Mouse (Mus musculus) bone marrow, adult 2 months (tissue): ENCODE results near the gene Mpped1. TPM values are rescaled to one million over a fixed set of nuclear protein-coding genes. Genes with fewer than 3 reads are reported as not detected.

ENCODE experiments used
- H3K27ac ChIP-seq: fragments of 200-500 bp; 2 replicates; pipeline ENCODE4 v1.5.1; 2012; ENCODE audit warnings: low read depth, mild to moderate bottlenecking, control low read depth, inconsistent platforms, low read length; ENCODE audit not compliant: control insufficient read depth, poor library complexity, insufficient read depth
- H3K4me1 ChIP-seq: fragments of 200-500 bp; 2 replicates; pipeline ENCODE4 v1.6.1; 2011; ENCODE audit warnings: low read length; ENCODE audit not compliant: control insufficient read depth, insufficient read depth
- H3K4me3 ChIP-seq: fragments of 200-500 bp; replicated peaks from 2 replicates; pipeline ENCODE3; 2011; ENCODE audit warnings: mild to moderate bottlenecking, low read depth, low read length, control low read depth; ENCODE audit not compliant: control insufficient read depth
- CTCF ChIP-seq: fragments of 200-500 bp; IDR thresholded peaks from 2 replicates; pipeline ENCODE4 v1.5.1; 2011; ENCODE audit warnings: low read length, control low read depth; ENCODE audit not compliant: control insufficient read depth, insufficient read depth
- POLR2A ChIP-seq: fragments of 200-500 bp; IDR thresholded peaks from 2 replicates; pipeline ENCODE4 v1.6.1; 2011; ENCODE audit warnings: low read depth, mild to moderate bottlenecking, control low read depth, low read length, borderline replicate concordance; ENCODE audit not compliant: control insufficient read depth
- WGBS: fragments of 180-500 bp; shearing (Covaris S2); methylation state at CpG from one replicate; pipeline ENCODE4 v1.1.7; 2018; 5-methylcytosine and 5-hydroxymethylcytosine counted together
- polyA plus RNA-seq: library from polyadenylated mRNA; stranded (reverse); fragments of >200 nt; gene quantifications from 2 replicates; pipeline ENCODE4 v1.2.4, GENCODE M21; 2011; ENCODE audit warnings: low replicate concordance; ENCODE audit not compliant: missing spikeins, insufficient read depth, insufficient read length

Mpped1 gene
- polyA plus RNA-seq, 1 experiment, result not detected

- TF ChIP-seq POLR2A (no peak), CTCF (no peak)
- no peak overlapping the region for H3K4me3 ChIP-seq
- 81% methylated on average over 8 of the region's 8 CpGs for WGBS
- no peak overlapping the region for H3K27ac ChIP-seq
- no peaks in the 10 kb centered on the region for H3K4me1 ChIP-seq
Measured at GRCm38 (mm10) chr15:83828011-83828410, 48.7 kb downstream of the Mpped1 start.

GRCm38 (mm10) chr15:83829226-83829625 lies 50.0 kb downstream of the Mpped1 start:
- Histone ChIP-seq H3K4me1 (no peaks in the 10 kb centered on the region), H3K4me3 (no peak overlapping the region), H3K27ac (no peak overlapping the region)
- WGBS, result 68% methylated on average over 13 of the region's 13 CpGs
- TF ChIP-seq CTCF, result no peak
- no peak for TF ChIP-seq POLR2A

GRCm38 (mm10) chr15:83832265-83832664 lies 53.0 kb downstream of the Mpped1 start:
- TF ChIP-seq POLR2A, result no peak
- no peak for TF ChIP-seq CTCF
- H3K27ac ChIP-seq, result no peak overlapping the region
- WGBS, result 61% methylated on average over 6 of the region's 6 CpGs
- no peak overlapping the region for H3K4me3 ChIP-seq
- H3K4me1 ChIP-seq, result no peaks in the 10 kb centered on the region

GRCm38 (mm10) chr15:83840950-83841719 lies 61.9 kb downstream of the Mpped1 start:
- WGBS, result 68% methylated on average over 10 of the region's 10 CpGs
- no peak overlapping the region for H3K4me3 ChIP-seq
- TF ChIP-seq CTCF (no peak), POLR2A (no peak)
- H3K4me1 ChIP-seq, result no peaks in the 10 kb centered on the region
- no peak overlapping the region for H3K27ac ChIP-seq

GRCm38 (mm10) chr15:83842419-83842818 lies 63.2 kb downstream of the Mpped1 start:
- TF ChIP-seq CTCF, result no peak
- no peak for TF ChIP-seq POLR2A
- Histone ChIP-seq H3K27ac (no peak overlapping the region), H3K4me1 (no peaks in the 10 kb centered on the region), H3K4me3 (no peak overlapping the region)
- WGBS, result 77% methylated on average over 12 of the region's 12 CpGs

- 58% methylated on average over 22 of the region's 22 CpGs for WGBS
- no peak overlapping the region for H3K4me3 ChIP-seq
- H3K27ac ChIP-seq, result no peak overlapping the region
- no peak for TF ChIP-seq CTCF
- TF ChIP-seq POLR2A, result no peak
- no peaks in the 10 kb centered on the region for H3K4me1 ChIP-seq
Measured at GRCm38 (mm10) chr15:83842915-83843789, 63.9 kb downstream of the Mpped1 start.

GRCm38 (mm10) chr15:83845734-83846133 lies 66.5 kb downstream of the Mpped1 start:
- Histone ChIP-seq H3K27ac (no peak overlapping the region), H3K4me3 (no peak overlapping the region), H3K4me1 (no peaks in the 10 kb centered on the region)
- TF ChIP-seq POLR2A (no peak), CTCF (no peak)
- 40% methylated on average over 11 of the region's 11 CpGs for WGBS

GRCm38 (mm10) chr15:83846592-83846991 lies 67.3 kb downstream of the Mpped1 start:
- TF ChIP-seq POLR2A (no peak), CTCF (no peak)
- no peak overlapping the region for H3K4me3 ChIP-seq
- no peak overlapping the region for H3K27ac ChIP-seq
- no peaks in the 10 kb centered on the region for H3K4me1 ChIP-seq
- WGBS, result 53% methylated on average over 8 of the region's 8 CpGs
